Mouse (Mus musculus): ENCODE results near the gene Icam1. TPM values are rescaled to one million over a fixed set of nuclear protein-coding genes. Genes with fewer than 3 reads are reported as not detected.
"Not testable (repeated sequence)": the region's sequence is repeated elsewhere in the genome, so short reads cannot be mapped to it uniquely, and the experiment has no call there.

Gene Icam1
- total RNA-seq, 2 experiments from 2014 or later, result 1.6 to 3.0 TPM

GRCm38 (mm10) chr9:21022726-21023125, 6.9 kb downstream of the Icam1 start:
- no peak for DNase-seq

GRCm38 (mm10) chr9:21025258-21025810, 9.5 kb downstream of the Icam1 start:
- no peak for DNase-seq

GRCm38 (mm10) chr9:21026849-21027248, 11.1 kb downstream of the Icam1 start:
- no peak for DNase-seq

- DNase-seq, result no peak
These were observed 12.0 kb downstream of the Icam1 start for GRCm38 (mm10) chr9:21027774-21028290.

GRCm38 (mm10) chr9:21028560-21029110, 12.8 kb downstream of the Icam1 start:
- no peak for DNase-seq

- DNase-seq, result peak; percentile 73
These were observed 13.7 kb downstream of the Icam1 start, which contains the start of gene Icam4 for GRCm38 (mm10) chr9:21029291-21030054. Icam4 (plus strand) TSS chr9:21029373.

- DNase-seq, result no peak
These were observed 14.3 kb downstream of the Icam1 start for GRCm38 (mm10) chr9:21030055-21030600.

GRCm38 (mm10) chr9:21030781-21031250, 15.0 kb downstream of the Icam1 start:
- peak; percentile 87 for DNase-seq

GRCm38 (mm10) chr9:21031251-21031895, 15.6 kb downstream of the Icam1 start:
- peak; percentile 60 for DNase-seq

- no peak for DNase-seq
These were observed 16.1 kb downstream of the Icam1 start, which contains the start of gene Icam5 for GRCm38 (mm10) chr9:21031896-21032351. Icam5 (plus strand) TSS chr9:21032073.

GRCm38 (mm10) chr9:21032491-21032890, 16.7 kb downstream of the Icam1 start:
- no peak for DNase-seq

- DNase-seq, result peak; percentile 79
These were observed 17.4 kb downstream of the Icam1 start for GRCm38 (mm10) chr9:21033136-21033535.

GRCm38 (mm10) chr9:21034481-21035085, 18.8 kb downstream of the Icam1 start:
- DNase-seq, result no peak

- no peak for DNase-seq
These were observed 19.8 kb downstream of the Icam1 start for GRCm38 (mm10) chr9:21035586-21035985.

GRCm38 (mm10) chr9:21036161-21036560, 20.4 kb downstream of the Icam1 start:
- DNase-seq, result no peak

- DNase-seq, result no peak
These were observed 20.9 kb downstream of the Icam1 start for GRCm38 (mm10) chr9:21036666-21037065.

- no peak for DNase-seq
These were observed 21.7 kb downstream of the Icam1 start for GRCm38 (mm10) chr9:21037481-21037891.

GRCm38 (mm10) chr9:21039779-21040178, 24.0 kb downstream of the Icam1 start:
- DNase-seq, result no peak

- DNase-seq, result no peak
These were observed 25.5 kb downstream of the Icam1 start for GRCm38 (mm10) chr9:21041308-21041707.

GRCm38 (mm10) chr9:21043563-21043962, 27.8 kb downstream of the Icam1 start:
- DNase-seq, result no peak

GRCm38 (mm10) chr9:21044785-21045184, 29.0 kb downstream of the Icam1 start:
- not testable (repeated sequence) for DNase-seq

- DNase-seq, result no peak
These were observed 29.4 kb downstream of the Icam1 start for GRCm38 (mm10) chr9:21045235-21045634.

Measured in gastrocnemius, postnatal 25 days (tissue).